Mouse (Mus musculus): ENCODE measurements around the gene Rgs5.

Rgs5 gene

GRCm38 (mm10) chr1:169726319-169726718, 71.0 kb downstream of the Rgs5 start:
- DNase-seq (ENCODE audit: low spot score), result no peak

DNA sequence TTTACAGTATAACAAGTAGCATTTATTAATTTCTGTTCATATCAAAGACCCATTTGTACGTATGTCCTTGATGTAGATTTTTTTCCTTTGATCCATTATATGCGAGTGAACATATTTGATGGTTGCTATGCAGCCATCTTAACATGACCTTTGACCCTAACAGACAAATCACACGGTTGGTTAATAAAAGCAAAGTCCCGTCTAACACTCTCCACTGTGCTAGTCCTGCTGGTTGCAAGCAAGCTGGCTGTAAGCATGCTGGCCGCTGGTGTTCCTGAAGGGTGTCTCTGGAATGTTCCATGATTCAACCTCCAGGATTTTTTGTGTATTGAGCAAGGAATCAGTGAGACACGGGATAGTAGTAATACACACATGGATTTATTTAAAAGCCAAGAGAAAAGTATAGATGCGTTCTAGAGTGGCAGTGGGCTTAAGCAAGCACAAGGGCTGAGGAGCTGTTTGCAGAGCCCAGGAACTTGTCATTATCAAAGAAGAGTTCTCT, 75.3 kb downstream of the Rgs5 start:
- DNase-seq (ENCODE audit: low spot score), result no peak

GRCm38 (mm10) chr1:169736139-169736538, 80.8 kb downstream of the Rgs5 start:
- DNase-seq (ENCODE audit: low spot score), result no peak

- DNase-seq (ENCODE audit: low spot score), result no peak
Measured at GRCm38 (mm10) chr1:169737231-169737630, 81.9 kb downstream of the Rgs5 start.

GRCm38 (mm10) chr1:169741147-169741546, 85.8 kb downstream of the Rgs5 start:
- no peak for DNase-seq (ENCODE audit: low spot score)
